Mouse (Mus musculus) ES-Bruce4 (cell line): ENCODE measurements at regions not wholly inside any gene's neighbourhood (a gene's known extent, or its start where the extent isn't known, plus 50 kb on each side); places are given as distances from the start of the nearest gene placed in this dataset.

Source experiments
- EP300 ChIP-seq: IDR thresholded peaks from 2 replicates; pipeline ENCODE4 v1.6.1; 2011; ENCODE audit warnings: low read depth, low read length; ENCODE audit not compliant: insufficient read depth
- POLR2A ChIP-seq: IDR thresholded peaks from one replicate; pipeline ENCODE4 v1.8.1; 2011; ENCODE audit warnings: low read length; ENCODE audit not compliant: insufficient read depth

DNA sequence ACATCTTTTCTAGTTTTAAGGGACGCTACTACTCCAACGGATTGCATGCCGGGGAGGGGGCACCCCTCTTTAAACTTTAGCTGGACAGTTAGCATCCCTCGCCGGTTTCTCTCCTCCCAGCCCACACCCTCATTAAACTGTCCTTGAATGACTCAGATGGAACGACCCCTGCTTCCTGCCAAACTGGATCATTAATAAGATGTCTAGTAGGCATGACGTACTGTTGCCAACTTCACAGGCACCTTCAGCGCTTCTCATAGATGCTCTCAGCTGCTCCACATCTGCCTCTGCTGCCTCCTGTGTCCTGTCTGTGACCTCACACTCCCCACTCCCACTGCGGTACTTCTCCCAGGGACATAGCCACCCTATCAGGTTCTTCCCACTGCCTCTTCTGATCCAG, 54.1 kb upstream of the Ccdc167 start:
- TF ChIP-seq POLR2A: no peak
- no peak for TF ChIP-seq EP300
